Mouse (Mus musculus) forebrain, embryonic 16.5 days (tissue): ENCODE measurements around the gene Prlh. TPM values are rescaled to one million over a fixed set of nuclear protein-coding genes. Genes with fewer than 3 reads are reported as not detected.

Experiments used
- polyA plus RNA-seq: library from polyadenylated mRNA; unstranded; fragments of >200 nt; fragmentation: Nextera tagmentation; extraction: Ambion mirVana; gene quantifications from 2 replicates; pipeline ENCODE4 v1.2.1, GENCODE M21; 2015

Prlh gene
- polyA plus RNA-seq, 1 experiment from 2014 or later, result not detected

Other genes with a start within 250 kb of the Prlh start
- 5.0 and 10.5 TPM in 2 replicates for gene Col6a3, start 109.1 kb upstream of the Prlh start, polyA plus RNA-seq
- gene Mlph, start 38.0 kb upstream of the Prlh start, polyA plus RNA-seq, result 0.19 and 0.58 TPM in 2 replicates
- gene Rab17, start 16.6 kb downstream of the Prlh start, polyA plus RNA-seq, result 0.27 and 0.43 TPM in 2 replicates
- gene Lrrfip1, start 45.6 kb downstream of the Prlh start, polyA plus RNA-seq, result 45.3 and 48.5 TPM in 2 replicates
- 0.10 and 0.11 TPM in 2 replicates for gene Rbm44, start 192.0 kb downstream of the Prlh start, polyA plus RNA-seq
- gene Ramp1, start 226.7 kb downstream of the Prlh start, polyA plus RNA-seq, result 4.1 and 5.2 TPM in 2 replicates